Mouse (Mus musculus) liver, postnatal 0 days (tissue): ENCODE data around the gene Ercc6.

ENCODE experiments used
- CTCF ChIP-seq: sonication (generic); IDR thresholded peaks from 2 replicates; pipeline ENCODE4 v1.5.1; 2016; ENCODE audit warnings: antibody characterized with exemption, low read depth
- EP300 ChIP-seq: IDR thresholded peaks from 2 replicates; pipeline ENCODE4 v1.6.1; 2016; ENCODE audit warnings: antibody characterized with exemption, low read depth, mild to moderate bottlenecking

DNA sequence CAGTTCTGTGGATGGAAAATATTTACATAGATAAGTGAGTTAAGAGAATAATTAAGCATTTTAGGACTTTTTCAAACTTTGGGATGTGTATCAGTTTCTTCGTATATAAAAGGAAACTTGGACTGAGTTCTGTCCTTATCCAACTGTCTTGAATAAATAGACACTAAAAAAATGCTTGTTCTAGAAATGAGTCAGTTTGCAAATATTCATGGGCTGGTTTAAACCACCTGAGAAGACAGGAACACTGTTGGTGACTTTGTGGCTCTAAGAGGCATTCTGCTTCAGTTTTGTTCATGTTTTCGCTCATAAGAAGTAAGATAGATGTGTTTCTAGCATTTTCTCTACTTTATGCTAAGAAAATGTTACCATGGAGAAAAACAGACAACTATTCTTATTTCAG lies 5.2 kb downstream of the Ercc6 start:
- TF ChIP-seq EP300 (no peak), CTCF (no peak)
